Mouse (Mus musculus): Measurements from ENCODE around the gene Stpg1. TPM values are rescaled to one million over a fixed set of nuclear protein-coding genes. Genes with fewer than 3 reads are reported as not detected.

Stpg1 gene
- polyA plus RNA-seq, 1 experiment from 2014 or later: 0.84 TPM

DNA sequence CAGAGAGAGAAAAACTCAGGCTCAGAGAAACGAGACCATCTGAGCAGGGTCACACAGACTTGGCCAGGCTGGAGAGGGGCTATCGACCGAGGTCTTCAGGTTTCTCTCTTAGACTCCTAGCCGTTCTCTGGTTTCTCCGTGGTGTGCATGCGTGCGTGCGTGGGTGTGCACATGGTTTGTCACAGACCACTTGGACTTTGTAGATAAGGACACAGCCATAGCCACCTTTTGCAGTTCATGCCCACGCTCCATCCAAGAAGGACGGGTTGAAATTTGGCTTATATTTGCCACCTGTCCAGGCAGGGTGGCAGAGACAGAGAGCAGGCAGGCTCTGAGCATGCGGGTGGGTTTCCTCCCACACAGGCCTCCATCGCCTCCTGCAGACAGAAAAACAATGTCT lies 30.5 kb downstream of the Stpg1 start:
- Histone ChIP-seq H3K4me1 (ENCODE audit: insufficient read depth, low read length) (peaks cover 15% of the 10 kb centered on the region), H3K9me3 (ENCODE audit: low read length) (no peaks in the 10 kb centered on the region), H3K4me2 (replicated peaks; ENCODE audit: low read depth, low read length) (no peak overlapping the region), H3K36me3 (ENCODE audit: insufficient read depth, low read length) (no peaks in the 10 kb centered on the region), H3K27ac (ENCODE audit: low read length) (no peak overlapping the region), H3K27me3 (ENCODE audit: insufficient read depth, low read length) (no peaks in the 10 kb centered on the region), H3K9ac (replicated peaks; ENCODE audit: low read length) (no peak overlapping the region), H3K4me3 (ENCODE audit: low read length) (no peak overlapping the region)
- no peak for ATAC-seq (ENCODE audit: low FRiP score, low TSS enrichment)
- WGBS: 46% methylated on average over 12 of the region's 12 CpGs

DNA sequence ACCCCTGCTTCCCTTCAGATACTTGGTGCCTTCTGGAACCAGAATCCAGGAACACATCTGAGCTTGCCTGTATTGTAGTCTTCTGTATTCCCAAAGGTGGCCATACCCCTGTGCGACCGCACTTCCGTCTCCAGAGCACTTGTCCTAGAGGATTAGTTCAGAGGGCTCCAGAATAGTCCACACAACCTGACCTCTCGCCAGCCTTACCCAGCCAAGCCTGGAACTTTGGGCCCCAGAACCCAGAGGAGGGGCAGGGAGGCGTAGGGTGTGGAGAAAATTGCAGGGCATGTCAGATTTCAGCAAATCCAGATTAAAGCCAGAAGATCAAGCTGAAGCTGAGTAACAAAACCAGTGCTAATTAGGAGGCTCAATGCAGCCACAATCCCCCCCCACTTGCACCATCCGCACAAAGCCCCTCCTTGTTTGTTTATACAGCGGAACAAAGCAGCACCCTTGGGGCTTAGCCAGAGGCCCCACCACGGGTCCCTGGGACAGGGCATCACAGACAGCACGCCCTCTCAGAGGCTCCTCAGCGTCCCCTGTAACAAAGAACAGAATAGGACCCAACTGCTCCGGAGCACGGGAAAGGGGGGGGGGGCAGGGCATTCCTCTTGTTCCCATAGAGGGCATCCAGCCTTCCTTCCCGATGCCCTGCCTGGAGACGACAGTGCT lies 31.6 kb downstream of the Stpg1 start:
- Histone ChIP-seq H3K4me3 (ENCODE audit: low read length) (no peak overlapping the region), H3K27me3 (ENCODE audit: insufficient read depth, low read length) (no peaks in the 10 kb centered on the region), H3K4me1 (ENCODE audit: insufficient read depth, low read length) (peaks cover 15% of the 10 kb centered on the region), H3K36me3 (ENCODE audit: insufficient read depth, low read length) (no peaks in the 10 kb centered on the region), H3K4me2 (replicated peaks; ENCODE audit: low read depth, low read length) (no peak overlapping the region), H3K27ac (ENCODE audit: low read length) (no peak overlapping the region), H3K9ac (replicated peaks; ENCODE audit: low read length) (no peak overlapping the region), H3K9me3 (ENCODE audit: low read length) (peaks cover 6% of the 10 kb centered on the region; the same call in 1 of the 2 replicates)
- WGBS: 37% methylated on average over 14 of the region's 14 CpGs
- ATAC-seq (ENCODE audit: low FRiP score, low TSS enrichment): no peak

- no peak for ATAC-seq (ENCODE audit: low FRiP score, low TSS enrichment)
- Histone ChIP-seq H3K36me3 (ENCODE audit: insufficient read depth, low read length) (no peaks in the 10 kb centered on the region), H3K9ac (replicated peaks; ENCODE audit: low read length) (no peak overlapping the region), H3K27me3 (ENCODE audit: insufficient read depth, low read length) (no peaks in the 10 kb centered on the region), H3K4me3 (ENCODE audit: low read length) (no peak overlapping the region), H3K9me3 (ENCODE audit: low read length) (peaks cover 6% of the 10 kb centered on the region; the same call in 1 of the 2 replicates), H3K4me1 (ENCODE audit: insufficient read depth, low read length) (peaks cover 7% of the 10 kb centered on the region; the same call in 1 of the 2 replicates), H3K4me2 (replicated peaks; ENCODE audit: low read depth, low read length) (no peak overlapping the region), H3K27ac (ENCODE audit: low read length) (no peak overlapping the region)
- WGBS: 73% methylated on average over 2 of the region's 2 CpGs
These were observed 35.7 kb downstream of the Stpg1 start for GRCm38 (mm10) chr4:135530270-135530669.

- no peak for ATAC-seq (ENCODE audit: low FRiP score, low TSS enrichment)
- 87% methylated on average over 9 of the region's 9 CpGs for whole genome bisulfite sequencing
- Histone ChIP-seq H3K4me2 (replicated peaks; ENCODE audit: low read depth, low read length) (no peak overlapping the region), H3K4me1 (ENCODE audit: insufficient read depth, low read length) (peaks cover 4% of the 10 kb centered on the region; the same call in 1 of the 2 replicates), H3K4me3 (ENCODE audit: low read length) (no peak overlapping the region), H3K27me3 (ENCODE audit: insufficient read depth, low read length) (no peaks in the 10 kb centered on the region), H3K36me3 (ENCODE audit: insufficient read depth, low read length) (no peaks in the 10 kb centered on the region), H3K27ac (ENCODE audit: low read length) (no peak overlapping the region), H3K9me3 (ENCODE audit: low read length) (peaks cover 6% of the 10 kb centered on the region; the same call in 1 of the 2 replicates), H3K9ac (replicated peaks; ENCODE audit: low read length) (no peak overlapping the region)
These were observed 36.6 kb downstream of the Stpg1 start for GRCm38 (mm10) chr4:135531236-135531635.

DNA sequence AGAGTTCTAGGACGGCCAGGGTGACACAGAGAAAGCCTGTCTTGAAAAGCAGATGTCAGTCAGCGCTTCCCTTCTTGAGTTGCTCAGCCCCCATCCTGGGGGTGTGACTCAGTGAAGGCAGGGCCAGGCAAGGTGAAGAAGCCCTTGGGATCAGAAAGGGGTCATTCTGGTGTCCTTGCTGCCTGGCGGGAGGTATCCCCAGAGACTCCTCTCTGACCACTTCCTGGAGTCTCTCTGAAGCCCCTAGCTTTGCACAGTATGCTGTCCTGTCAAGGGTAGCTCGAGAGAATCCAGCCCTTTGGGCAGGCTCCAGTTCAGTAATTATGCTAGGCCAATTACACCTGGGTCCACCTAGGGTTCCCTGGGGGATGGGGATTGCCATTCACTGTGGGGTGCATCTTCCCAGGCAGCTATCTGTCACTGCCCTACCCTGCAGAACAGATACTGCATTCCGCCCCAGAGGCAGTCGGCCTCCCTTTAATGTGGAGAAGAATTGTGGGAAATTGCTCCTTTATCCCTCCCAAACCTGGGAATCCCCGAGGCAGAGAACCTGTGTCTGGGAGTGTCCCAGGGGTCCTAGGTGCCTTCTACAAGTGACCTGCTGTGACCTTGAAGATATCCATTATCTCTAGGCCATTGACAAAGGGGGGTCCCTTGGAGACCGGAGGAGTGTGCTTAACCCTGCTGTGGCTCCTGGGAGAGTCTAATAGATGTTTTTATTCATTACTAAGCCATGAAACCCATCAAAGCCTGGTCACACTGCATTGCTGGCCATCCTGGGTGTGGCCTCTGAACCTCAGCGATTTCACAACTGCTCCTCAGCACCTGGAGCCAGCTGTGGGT lies 37.4 kb downstream of the Stpg1 start:
- no peak for ATAC-seq (ENCODE audit: low FRiP score, low TSS enrichment)
- Histone ChIP-seq H3K9me3 (ENCODE audit: low read length) (peaks cover 6% of the 10 kb centered on the region; the same call in 1 of the 2 replicates), H3K9ac (replicated peaks; ENCODE audit: low read length) (no peak overlapping the region), H3K36me3 (ENCODE audit: insufficient read depth, low read length) (no peaks in the 10 kb centered on the region), H3K4me3 (ENCODE audit: low read length) (no peak overlapping the region), H3K4me2 (replicated peaks; ENCODE audit: low read depth, low read length) (no peak overlapping the region), H3K27ac (ENCODE audit: low read length) (no peak overlapping the region), H3K27me3 (ENCODE audit: insufficient read depth, low read length) (no peaks in the 10 kb centered on the region), H3K4me1 (ENCODE audit: insufficient read depth, low read length) (no peaks in the 10 kb centered on the region; the same call in 1 of the 2 replicates)
- 44% methylated on average over 9 of the region's 9 CpGs for WGBS

DNA sequence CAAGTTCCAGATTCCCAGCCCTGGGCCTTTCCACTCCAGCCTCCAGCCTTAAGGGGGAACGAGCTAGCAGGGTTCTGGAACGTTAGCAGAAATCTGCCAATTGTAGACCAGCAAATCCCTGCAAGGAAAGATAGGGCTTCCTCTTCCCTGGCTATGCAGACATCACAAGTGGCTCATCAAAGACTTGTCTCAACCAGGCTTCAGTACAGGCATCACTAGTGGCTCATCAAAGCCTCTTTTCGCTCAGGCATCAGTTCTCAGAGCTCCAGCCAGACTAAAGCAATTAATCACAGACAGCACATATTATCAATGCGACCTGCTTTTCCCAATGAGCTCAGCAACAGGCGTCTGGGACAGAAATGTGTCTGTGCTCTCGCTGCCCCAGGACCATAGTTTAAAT lies 38.4 kb downstream of the Stpg1 start:
- Histone ChIP-seq H3K4me3 (ENCODE audit: low read length) (no peak overlapping the region), H3K4me1 (ENCODE audit: insufficient read depth, low read length) (no peaks in the 10 kb centered on the region; the same call in 1 of the 2 replicates), H3K9me3 (ENCODE audit: low read length) (peaks cover 6% of the 10 kb centered on the region; the same call in 1 of the 2 replicates), H3K27me3 (ENCODE audit: insufficient read depth, low read length) (no peaks in the 10 kb centered on the region), H3K9ac (replicated peaks; ENCODE audit: low read length) (no peak overlapping the region), H3K27ac (ENCODE audit: low read length) (no peak overlapping the region), H3K4me2 (replicated peaks; ENCODE audit: low read depth, low read length) (no peak overlapping the region), H3K36me3 (ENCODE audit: insufficient read depth, low read length) (no peaks in the 10 kb centered on the region)
- ATAC-seq (ENCODE audit: low FRiP score, low TSS enrichment): no peak
- WGBS: 80% methylated on average over 6 of the region's 6 CpGs

GRCm38 (mm10) chr4:135535021-135535420 lies 40.4 kb downstream of the Stpg1 start:
- no peaks in the 10 kb centered on the region; the same call in 1 of the 2 replicates for H3K4me1 ChIP-seq (ENCODE audit: insufficient read depth, low read length)
- no peak overlapping the region for H3K4me3 ChIP-seq (ENCODE audit: low read length)
- no peak overlapping the region for H3K27ac ChIP-seq (ENCODE audit: low read length)
- H3K36me3 ChIP-seq (ENCODE audit: insufficient read depth, low read length): no peaks in the 10 kb centered on the region
- ATAC-seq (ENCODE audit: low FRiP score, low TSS enrichment): no peak
- H3K4me2 ChIP-seq (replicated peaks; ENCODE audit: low read depth, low read length): no peak overlapping the region
- peaks cover 6% of the 10 kb centered on the region; the same call in 1 of the 2 replicates for H3K9me3 ChIP-seq (ENCODE audit: low read length)
- WGBS: 99% methylated on average over 3 of the region's 3 CpGs
- H3K27me3 ChIP-seq (ENCODE audit: insufficient read depth, low read length): no peaks in the 10 kb centered on the region
- H3K9ac ChIP-seq (replicated peaks; ENCODE audit: low read length): no peak overlapping the region

GRCm38 (mm10) chr4:135539056-135539455 lies 44.5 kb downstream of the Stpg1 start:
- ATAC-seq (ENCODE audit: low FRiP score, low TSS enrichment): no peak
- Histone ChIP-seq H3K9me3 (ENCODE audit: low read length) (no peaks in the 10 kb centered on the region), H3K4me3 (ENCODE audit: low read length) (no peak overlapping the region), H3K27ac (ENCODE audit: low read length) (no peak overlapping the region), H3K9ac (replicated peaks; ENCODE audit: low read length) (no peak overlapping the region), H3K4me2 (replicated peaks; ENCODE audit: low read depth, low read length) (no peak overlapping the region), H3K36me3 (ENCODE audit: insufficient read depth, low read length) (no peaks in the 10 kb centered on the region), H3K27me3 (ENCODE audit: insufficient read depth, low read length) (no peaks in the 10 kb centered on the region), H3K4me1 (ENCODE audit: insufficient read depth, low read length) (peaks cover 2% of the 10 kb centered on the region; the same call in 1 of the 2 replicates)
- WGBS: 85% methylated on average over 12 of the region's 12 CpGs

DNA sequence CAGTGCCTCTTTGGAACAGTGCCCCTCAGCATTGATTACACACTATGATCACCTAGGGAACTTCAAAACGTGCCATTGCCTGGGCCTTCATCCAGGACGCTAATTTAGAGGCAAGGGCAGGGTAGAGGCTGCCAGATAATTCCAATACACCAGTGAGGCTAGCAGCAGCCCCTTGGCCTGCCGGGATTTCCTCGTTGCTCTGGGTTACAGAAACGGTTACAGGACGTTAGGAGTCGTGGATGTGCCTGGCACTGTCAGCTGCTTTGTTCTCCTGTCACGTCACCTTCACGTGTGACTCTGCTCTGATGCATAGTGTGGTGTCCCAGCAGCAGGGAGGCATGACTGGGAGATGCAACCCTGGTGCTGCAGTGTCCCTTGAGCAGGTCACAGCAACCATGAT lies 45.5 kb downstream of the Stpg1 start:
- 74% methylated on average over 9 of the region's 9 CpGs for WGBS
- Histone ChIP-seq H3K4me2 (replicated peaks; ENCODE audit: low read depth, low read length) (no peak overlapping the region), H3K9ac (replicated peaks; ENCODE audit: low read length) (no peak overlapping the region)

GRCm38 (mm10) chr4:135544284-135544683 lies 49.7 kb downstream of the Stpg1 start:
- Histone ChIP-seq H3K4me2 (replicated peaks; ENCODE audit: low read depth, low read length) (no peak overlapping the region), H3K36me3 (ENCODE audit: insufficient read depth, low read length) (no peaks in the 10 kb centered on the region), H3K27ac (ENCODE audit: low read length) (no peak overlapping the region), H3K9me3 (ENCODE audit: low read length) (no peaks in the 10 kb centered on the region), H3K4me3 (ENCODE audit: low read length) (no peak overlapping the region), H3K4me1 (ENCODE audit: insufficient read depth, low read length) (peaks cover 49% of the 10 kb centered on the region), H3K27me3 (ENCODE audit: insufficient read depth, low read length) (no peaks in the 10 kb centered on the region), H3K9ac (replicated peaks; ENCODE audit: low read length) (no peak overlapping the region)
- WGBS: 43% methylated on average over 2 of the region's 2 CpGs
- ATAC-seq (ENCODE audit: low FRiP score, low TSS enrichment): no peak

More for the DNA sequence above, 45.5 kb downstream of the Stpg1 start:
- Histone ChIP-seq H3K36me3 (ENCODE audit: insufficient read depth, low read length) (no peaks in the 10 kb centered on the region), H3K27me3 (ENCODE audit: insufficient read depth, low read length) (no peaks in the 10 kb centered on the region), H3K4me3 (ENCODE audit: low read length) (no peak overlapping the region), H3K4me1 (ENCODE audit: insufficient read depth, low read length) (peaks cover 12% of the 10 kb centered on the region), H3K27ac (ENCODE audit: low read length) (no peak overlapping the region), H3K9me3 (ENCODE audit: low read length) (no peaks in the 10 kb centered on the region)
- ATAC-seq (ENCODE audit: low FRiP score, low TSS enrichment): no peak
